8 mouse cellular contexts compared by ENCODE assay signal in genomic region chr2:58324118-58324901, GRCm38 (mm10). TPM values are rescaled to one million over a fixed set of nuclear protein-coding genes. Genes with fewer than 3 reads are reported as not detected.
DNase-seq lines count a peak whose midpoint lies in the region; ATAC-seq and TF ChIP-seq lines count a peak whose summit lies in the region.

No protein-coding gene starts in this region.

- TF ChIP-seq POLR2A in kidney, adult 2 months (IDR thresholded peaks at IDR 0.05; ENCODE audit: low read depth, low read length), result no peak

- 0 out of 2 replicates have a peak, but pooled peaks cover 2% of the 10 kb centered on the region for H3K27me3 ChIP-seq in kidney, adult 2 months (replicated peaks; ENCODE audit: control insufficient read depth, insufficient read depth, low read length)
- no peaks in the 10 kb centered on the region for H3K27me3 ChIP-seq in liver, embryonic 11.5 days (replicated peaks; ENCODE audit: control insufficient read depth, insufficient read depth, low read length)
- no peaks in the 10 kb centered on the region for H3K27me3 ChIP-seq in stomach, embryonic 15.5 days (replicated peaks)

- 14% methylated on average over 23 of the region's 23 CpGs for WGBS in kidney, adult 2 months
- 11% methylated on average over 23 of the region's 23 CpGs for WGBS in liver, embryonic 11.5 days
- 14% methylated on average over 23 of the region's 23 CpGs for WGBS in stomach, embryonic 15.5 days

- H3K36me3 ChIP-seq in kidney, adult 2 months (ENCODE audit: control insufficient read depth, insufficient read depth, low read length), result no peaks in the 10 kb centered on the region
- H3K36me3 ChIP-seq in liver, embryonic 11.5 days (ENCODE audit: control insufficient read depth, insufficient read depth, low read length), result no peaks in the 10 kb centered on the region
- H3K36me3 ChIP-seq in stomach, embryonic 15.5 days, result no peaks in the 10 kb centered on the region

- no peak overlapping the region for H3K27ac ChIP-seq in kidney, adult 2 months (ENCODE audit: insufficient read depth, low read depth, low read length)
- no peak overlapping the region for H3K27ac ChIP-seq in liver, embryonic 11.5 days (ENCODE audit: low read depth, low read length)
- no peak overlapping the region for H3K27ac ChIP-seq in stomach, embryonic 15.5 days

- H3K4me3 ChIP-seq in kidney, adult 2 months (ENCODE audit: insufficient read depth, low read depth, low read length), result no peak overlapping the region
- H3K4me3 ChIP-seq in liver, embryonic 11.5 days (ENCODE audit: low read depth, low read length), result peak overlapping the region; percentile 44
- H3K4me3 ChIP-seq in stomach, embryonic 15.5 days (replicated peaks), result peak overlapping the region; percentile 34

- no peaks in the 10 kb centered on the region for H3K9me3 ChIP-seq in liver, embryonic 11.5 days (ENCODE audit: control insufficient read depth, low read length)
- H3K9me3 ChIP-seq in stomach, embryonic 15.5 days, result no peaks in the 10 kb centered on the region

- H3K9ac ChIP-seq in liver, embryonic 11.5 days (ENCODE audit: low read depth, low read length), result peak overlapping the region; percentile 34; the same call in 1 of the 2 replicates
- H3K9ac ChIP-seq in stomach, embryonic 15.5 days, result no peak overlapping the region

- DNase-seq in kidney, adult 2 months, result peak; percentile 4
- DNase-seq in kidney, adult 9 months, result no peak
- peak; percentile 57 for DNase-seq in cerebellum, adult 8-10 months
- DNase-seq in frontal cortex, adult 2 months (ENCODE audit: extremely low spot score in 1 of 2, low spot score in 1 of 2), result peak; percentile 56 to 80
- DNase-seq in kidney, postnatal 14 days, result peak; percentile 25
- peak; percentile 34 for DNase-seq in liver, embryonic 11.5 days (ENCODE audit: low spot score)

- peak; percentile 66 for ATAC-seq in liver, embryonic 11.5 days (replicated peaks; ENCODE audit: low FRiP score)
- peak; percentile 81 for ATAC-seq in monocyte, adult 5-6 weeks (replicated peaks; ENCODE audit: insufficient number of reproducible peaks, low FRiP score, low TSS enrichment, poor library complexity, severe bottlenecking)
- peak; percentile 56; the same call in 1 of the 2 replicates for ATAC-seq in stomach, embryonic 15.5 days (ENCODE audit: insufficient read depth, low FRiP score, low read depth)

- peak overlapping the region; percentile 70 for H3K4me2 ChIP-seq in liver, embryonic 11.5 days
- H3K4me2 ChIP-seq in stomach, embryonic 15.5 days, result peak overlapping the region; percentile 56

- TF ChIP-seq CTCF in kidney, adult 2 months (conservative IDR thresholded peaks at IDR 0.05; ENCODE audit: insufficient read depth, insufficient read length, low read depth, low read length), result no peak; the same call in 1 of the 2 replicates

- no peaks in the 10 kb centered on the region for H3K4me1 ChIP-seq in kidney, adult 2 months (ENCODE audit: control insufficient read depth, insufficient read depth, low read length)
- no peaks in the 10 kb centered on the region for H3K4me1 ChIP-seq in liver, embryonic 11.5 days (replicated peaks; ENCODE audit: control insufficient read depth, insufficient read depth, low read length)
- H3K4me1 ChIP-seq in stomach, embryonic 15.5 days, result peaks cover 3% of the 10 kb centered on the region; the same call in 1 of the 2 replicates

RNA-seq across cellular contexts. Expression of gene Acvr1c, which starts 33.4 kb away (rescaled TPM):
- 0.53 and 1.6 TPM in 2 replicates for polyA plus RNA-seq in kidney, adult 2 months (2012; rRNA removed)
- polyA plus RNA-seq in frontal cortex, adult 2 months (2012; rRNA removed), result 4.5 and 5.0 TPM in 2 replicates
- polyA plus RNA-seq in liver, embryonic 11.5 days (2014; fragmentation: Nextera tagmentation; extraction: Ambion mirVana), result 0.04 and 0.11 TPM in 2 replicates
- total RNA-seq in monocyte, adult 5-6 weeks (2017), result 0.19 to 0.48 TPM (median 0.32 TPM) in 3 replicates
- polyA plus RNA-seq in stomach, embryonic 15.5 days (2015; fragmentation: Nextera tagmentation; extraction: Ambion mirVana), result 1.6 and 1.9 TPM in 2 replicates
